Mouse (Mus musculus): ENCODE results near the gene Rps29. TPM values are rescaled to one million over a fixed set of nuclear protein-coding genes. Genes with fewer than 3 reads are reported as not detected.

Rps29 gene
- polyA plus RNA-seq, 1 experiment from 2014 or later: 1,118 TPM

DNA sequence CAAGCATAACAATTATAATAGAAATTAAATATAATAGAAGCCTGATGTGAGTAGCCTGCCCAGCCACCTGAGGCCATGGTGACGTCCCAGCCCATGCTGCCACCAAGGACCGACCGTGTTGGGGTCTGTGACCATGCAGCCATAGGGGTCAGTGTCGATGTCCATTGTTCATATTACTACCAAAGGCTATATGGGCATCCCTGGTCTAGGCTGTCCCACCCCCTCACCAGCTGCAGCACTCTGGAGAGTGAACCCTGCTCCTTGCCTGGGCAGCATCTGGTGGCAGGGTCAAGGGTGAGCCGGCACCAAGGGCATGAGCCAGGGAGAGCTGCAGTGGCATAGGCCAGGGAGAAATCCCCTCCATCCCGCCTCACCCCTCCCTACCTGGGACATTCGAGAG, 19.1 kb downstream of the Rps29 start:
- H3K9me3 ChIP-seq: no peaks in the 10 kb centered on the region
- no peaks in the 10 kb centered on the region for H3K4me1 ChIP-seq
- no peaks in the 10 kb centered on the region for H3K27me3 ChIP-seq (ENCODE audit: insufficient read depth, poor library complexity, severe bottlenecking)
- no peak for DNase-seq (ENCODE audit: low spot score)
- 80% methylated on average over 7 of the region's 7 CpGs for WGBS
- no peaks in the 10 kb centered on the region for H3K36me3 ChIP-seq
- no peak overlapping the region for H3K27ac ChIP-seq
- no peak overlapping the region for H3K4me3 ChIP-seq

DNA sequence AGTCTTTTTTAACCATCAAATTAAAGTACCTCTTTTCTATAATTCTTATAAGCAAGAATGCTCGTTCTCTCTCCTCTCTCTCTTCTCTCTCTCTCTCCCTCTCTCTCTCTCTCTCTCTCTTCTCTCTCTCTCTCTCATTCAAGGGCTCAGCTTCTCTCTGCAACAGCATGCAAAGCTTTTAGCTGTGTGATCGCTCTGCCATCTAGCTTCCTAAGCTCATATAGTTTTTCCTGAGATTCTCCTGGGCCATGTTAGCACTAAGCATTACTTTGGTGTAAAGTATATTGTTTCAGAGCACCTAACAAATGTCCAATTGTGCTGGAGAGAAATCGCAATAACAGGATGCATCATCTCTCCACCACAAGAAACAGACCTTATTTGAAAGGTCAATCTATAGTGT, 19.8 kb downstream of the Rps29 start:
- H3K4me3 ChIP-seq: no peak overlapping the region
- H3K9me3 ChIP-seq: no peaks in the 10 kb centered on the region
- no peaks in the 10 kb centered on the region for H3K4me1 ChIP-seq
- no peak overlapping the region for H3K27ac ChIP-seq
- H3K27me3 ChIP-seq (ENCODE audit: insufficient read depth, poor library complexity, severe bottlenecking): no peaks in the 10 kb centered on the region
- no peak for DNase-seq (ENCODE audit: low spot score)
- H3K36me3 ChIP-seq: no peaks in the 10 kb centered on the region
- 77% methylated on average over 3 of the region's 3 CpGs for WGBS

DNA sequence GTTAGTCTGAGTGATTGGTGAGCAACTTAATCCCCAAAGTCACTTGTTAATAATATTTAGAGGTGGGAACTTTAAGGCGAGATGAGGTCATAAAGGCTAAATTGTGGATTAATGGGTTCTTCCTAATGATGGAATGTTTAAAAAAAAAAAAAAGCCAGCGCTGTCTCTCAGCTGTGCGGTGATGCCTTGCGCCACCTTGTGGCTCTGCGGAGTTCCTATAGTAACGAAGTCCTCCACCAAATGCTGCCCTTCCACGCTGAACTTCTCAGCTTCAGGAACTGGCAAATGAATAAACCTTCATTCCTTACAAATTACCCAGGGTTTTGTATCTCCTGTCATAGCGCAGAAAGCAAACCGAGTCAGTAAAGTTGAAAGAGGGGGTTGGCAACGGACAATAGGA, 27.0 kb downstream of the Rps29 start:
- Histone ChIP-seq H3K27ac (no peak overlapping the region), H3K36me3 (no peaks in the 10 kb centered on the region), H3K27me3 (ENCODE audit: insufficient read depth, poor library complexity, severe bottlenecking) (no peaks in the 10 kb centered on the region), H3K4me3 (no peak overlapping the region), H3K4me1 (peaks cover 5% of the 10 kb centered on the region; the same call in 1 of the 2 replicates), H3K9me3 (no peaks in the 10 kb centered on the region)
- DNase-seq (ENCODE audit: low spot score): no peak
- 13% methylated on average over 10 of the region's 10 CpGs for WGBS

DNA sequence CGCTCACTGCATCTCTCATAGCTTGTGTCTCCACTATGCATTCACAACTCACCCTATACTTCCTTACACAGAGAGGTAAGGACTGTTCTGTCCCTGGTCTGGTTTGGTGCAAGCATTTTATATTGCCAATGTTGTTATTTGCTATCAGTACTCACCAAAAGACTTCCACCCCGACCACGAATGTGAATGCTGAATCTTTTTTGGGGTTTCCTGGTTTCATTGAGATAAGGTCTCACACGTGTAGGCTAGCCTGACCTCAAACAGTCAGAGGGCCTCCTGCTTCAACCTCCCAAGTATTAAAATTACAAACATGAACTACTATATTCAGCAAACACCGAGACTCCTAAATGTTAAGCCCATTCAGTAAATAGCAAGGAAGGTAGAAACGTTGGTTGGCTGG, 27.7 kb downstream of the Rps29 start:
- Histone ChIP-seq H3K27me3 (ENCODE audit: insufficient read depth, poor library complexity, severe bottlenecking) (no peaks in the 10 kb centered on the region), H3K36me3 (no peaks in the 10 kb centered on the region), H3K4me3 (no peak overlapping the region), H3K9me3 (no peaks in the 10 kb centered on the region), H3K4me1 (peaks cover 5% of the 10 kb centered on the region; the same call in 1 of the 2 replicates), H3K27ac (no peak overlapping the region)
- no peak for DNase-seq (ENCODE audit: low spot score)
- 76% methylated on average over 6 of the region's 6 CpGs for WGBS

DNA sequence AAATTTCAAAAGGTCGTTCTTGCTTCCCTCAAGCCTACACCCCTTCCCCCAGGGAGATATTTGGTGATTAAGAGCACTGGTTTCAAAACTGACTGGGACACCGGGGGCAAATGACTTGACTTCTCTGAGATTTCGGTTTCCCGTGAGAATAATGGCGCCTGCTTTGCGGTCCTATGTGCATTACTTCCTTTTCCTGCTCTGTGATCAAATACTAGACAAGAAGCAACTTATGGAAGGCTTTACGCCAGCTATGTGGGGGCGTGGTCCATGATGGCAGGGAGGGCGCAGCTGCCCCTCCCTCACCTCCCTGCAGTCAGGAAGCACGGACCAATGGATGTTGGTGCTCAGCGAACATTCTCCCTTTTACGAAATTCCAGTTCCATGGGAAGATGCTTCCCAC, 28.5 kb downstream of the Rps29 start:
- Histone ChIP-seq H3K9me3 (no peaks in the 10 kb centered on the region), H3K27ac (no peak overlapping the region), H3K27me3 (ENCODE audit: insufficient read depth, poor library complexity, severe bottlenecking) (no peaks in the 10 kb centered on the region), H3K4me1 (peaks cover 5% of the 10 kb centered on the region; the same call in 1 of the 2 replicates), H3K4me3 (peak overlapping the region; percentile 40), H3K36me3 (no peaks in the 10 kb centered on the region)
- DNase-seq (ENCODE audit: low spot score): no peak
- 60% methylated on average over 12 of the region's 12 CpGs for WGBS

DNA sequence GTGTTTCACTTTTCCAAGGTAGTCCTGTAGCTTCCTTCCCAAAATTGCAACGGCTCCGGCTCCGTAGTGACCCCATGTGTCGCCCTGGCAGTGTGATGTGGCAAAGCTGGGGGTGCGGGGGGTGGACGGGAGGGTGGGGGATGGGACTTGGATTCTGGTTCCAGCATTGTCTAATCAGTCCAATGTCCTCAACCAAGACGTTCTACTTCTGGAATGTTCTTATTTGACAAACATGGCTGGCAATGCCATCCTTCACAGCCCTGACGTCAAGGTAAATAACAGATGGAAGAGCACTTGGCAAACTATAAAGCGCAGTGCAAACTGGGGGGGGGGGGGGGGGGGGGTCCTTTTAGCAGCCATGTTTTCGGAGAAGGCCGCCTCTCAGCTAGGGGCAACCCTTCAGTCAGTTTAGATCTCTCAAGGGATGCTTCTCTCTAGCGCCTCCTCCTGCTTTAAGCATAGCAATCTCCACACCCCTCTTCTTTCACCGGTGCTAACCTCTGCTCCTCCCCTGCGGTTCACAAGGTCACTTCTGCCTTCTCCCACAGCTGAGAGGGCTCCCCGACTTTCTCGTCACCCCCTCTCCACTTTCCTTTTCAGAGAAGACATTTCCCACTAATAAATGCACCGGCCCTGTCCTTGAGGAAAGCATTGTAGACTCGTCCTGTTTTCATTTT, 29.2 kb downstream of the Rps29 start:
- 36% methylated on average over 18 of the region's 18 CpGs for WGBS
- Histone ChIP-seq H3K9me3 (no peaks in the 10 kb centered on the region), H3K27ac (0 out of 2 replicates have a peak overlapping the region, but pooled peaks have one; percentile 17), H3K27me3 (ENCODE audit: insufficient read depth, poor library complexity, severe bottlenecking) (no peaks in the 10 kb centered on the region), H3K36me3 (no peaks in the 10 kb centered on the region), H3K4me3 (peak overlapping the region; percentile 40), H3K4me1 (peaks cover 5% of the 10 kb centered on the region; the same call in 1 of the 2 replicates)
- DNase-seq (ENCODE audit: low spot score): no peak

DNA sequence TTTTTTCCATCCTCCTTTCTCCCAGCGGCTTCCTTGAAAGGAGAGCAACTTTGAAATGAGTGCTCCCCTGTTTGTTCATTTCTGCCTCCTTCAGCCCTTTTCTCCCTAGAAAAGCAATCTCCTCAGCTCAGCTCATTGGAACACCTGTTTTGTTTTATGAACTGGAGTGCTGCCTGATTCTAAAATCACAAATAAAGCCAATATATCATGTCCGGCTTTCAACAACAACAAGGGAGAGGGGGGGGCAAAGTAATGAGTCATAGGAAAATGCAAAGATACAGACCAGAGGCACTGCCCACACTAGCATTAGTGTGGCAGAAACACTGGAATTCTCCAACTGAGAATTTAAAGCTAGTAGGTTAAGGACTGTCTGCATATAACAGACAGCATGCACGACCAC, 31.4 kb downstream of the Rps29 start:
- 77% methylated on average over 3 of the region's 3 CpGs for WGBS

DNA sequence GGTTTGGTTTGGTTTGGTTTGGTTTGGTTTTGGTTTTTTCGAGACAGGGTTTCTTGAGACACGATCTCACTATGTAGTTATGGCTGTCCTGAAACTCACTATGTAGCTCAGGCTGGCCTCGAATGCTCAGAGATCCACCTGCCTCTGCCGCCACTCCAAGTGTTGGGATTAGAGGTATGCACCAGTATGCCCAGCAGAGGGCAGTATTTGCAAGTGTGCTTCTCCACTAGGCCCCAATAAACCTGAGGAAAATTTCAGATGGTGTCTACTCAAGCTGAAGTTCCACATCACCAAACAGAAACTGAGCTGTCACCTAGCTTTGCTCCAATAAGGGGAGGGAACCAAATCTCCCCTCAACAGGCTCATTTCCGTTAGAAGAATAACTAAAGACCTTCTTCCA, 31.8 kb downstream of the Rps29 start:
- Histone ChIP-seq H3K27me3 (ENCODE audit: insufficient read depth, poor library complexity, severe bottlenecking) (no peaks in the 10 kb centered on the region), H3K36me3 (no peaks in the 10 kb centered on the region), H3K4me1 (peaks cover 5% of the 10 kb centered on the region; the same call in 1 of the 2 replicates), H3K4me3 (no peak overlapping the region), H3K27ac (no peak overlapping the region), H3K9me3 (no peaks in the 10 kb centered on the region)
- 77% methylated on average over 5 of the region's 5 CpGs for WGBS
- no peak for DNase-seq (ENCODE audit: low spot score)

More for the DNA sequence above, 31.4 kb downstream of the Rps29 start:
- Histone ChIP-seq H3K27ac (no peak overlapping the region), H3K9me3 (no peaks in the 10 kb centered on the region), H3K4me3 (no peak overlapping the region), H3K4me1 (peaks cover 5% of the 10 kb centered on the region; the same call in 1 of the 2 replicates), H3K27me3 (ENCODE audit: insufficient read depth, poor library complexity, severe bottlenecking) (no peaks in the 10 kb centered on the region), H3K36me3 (no peaks in the 10 kb centered on the region)
- DNase-seq (ENCODE audit: low spot score): no peak

DNA sequence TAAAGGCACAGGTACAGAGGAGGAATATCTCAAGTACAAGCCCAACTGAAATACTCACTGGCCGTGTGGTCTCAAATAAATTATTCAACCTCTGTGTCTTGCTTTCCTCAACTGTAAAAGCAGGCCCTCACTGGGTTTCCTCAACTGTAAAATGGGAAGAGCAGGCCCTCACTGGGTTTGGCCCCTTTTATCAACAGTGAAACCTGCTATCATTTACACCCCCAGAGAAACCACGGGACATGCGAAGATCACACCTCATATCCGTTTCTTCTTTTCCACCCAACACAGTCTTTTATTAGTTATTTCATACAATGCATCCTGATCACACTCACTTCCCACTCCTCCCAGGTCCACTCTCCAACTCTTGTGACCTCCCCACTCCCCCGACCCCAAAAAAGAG, 33.9 kb downstream of the Rps29 start:
- no peak overlapping the region for H3K27ac ChIP-seq
- H3K4me1 ChIP-seq: peaks cover 2% of the 10 kb centered on the region; the same call in 1 of the 2 replicates
- H3K27me3 ChIP-seq (ENCODE audit: insufficient read depth, poor library complexity, severe bottlenecking): no peaks in the 10 kb centered on the region
- H3K36me3 ChIP-seq: no peaks in the 10 kb centered on the region
- H3K9me3 ChIP-seq: no peaks in the 10 kb centered on the region
- no peak overlapping the region for H3K4me3 ChIP-seq
- 84% methylated on average over 5 of the region's 5 CpGs for WGBS
- DNase-seq (ENCODE audit: low spot score): no peak

DNA sequence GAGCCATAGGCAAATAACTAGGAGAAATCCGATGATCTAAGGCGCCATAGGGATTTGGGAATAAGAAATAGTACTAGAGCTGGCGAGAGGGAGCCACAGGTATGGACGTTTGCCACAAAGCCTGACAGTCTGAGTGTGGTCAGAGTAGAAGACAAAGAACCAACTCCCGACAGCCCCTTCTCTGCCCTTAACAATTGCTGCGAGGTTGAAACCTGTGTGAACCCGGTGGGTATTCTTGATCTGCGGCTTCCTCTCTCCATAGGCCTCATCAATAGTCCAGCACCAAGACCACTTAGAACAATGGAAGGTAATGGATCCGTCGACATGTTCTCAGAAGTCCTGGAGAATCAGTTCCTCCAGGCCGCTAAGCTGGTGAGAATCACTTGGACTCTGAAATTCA, 36.2 kb downstream of the Rps29 start:
- no peak overlapping the region for H3K27ac ChIP-seq
- no peak overlapping the region for H3K4me3 ChIP-seq
- no peaks in the 10 kb centered on the region for H3K27me3 ChIP-seq (ENCODE audit: insufficient read depth, poor library complexity, severe bottlenecking)
- no peaks in the 10 kb centered on the region for H3K36me3 ChIP-seq
- no peaks in the 10 kb centered on the region for H3K4me1 ChIP-seq
- WGBS: 83% methylated on average over 11 of the region's 11 CpGs
- H3K9me3 ChIP-seq: no peaks in the 10 kb centered on the region
- no peak for DNase-seq (ENCODE audit: low spot score)

DNA sequence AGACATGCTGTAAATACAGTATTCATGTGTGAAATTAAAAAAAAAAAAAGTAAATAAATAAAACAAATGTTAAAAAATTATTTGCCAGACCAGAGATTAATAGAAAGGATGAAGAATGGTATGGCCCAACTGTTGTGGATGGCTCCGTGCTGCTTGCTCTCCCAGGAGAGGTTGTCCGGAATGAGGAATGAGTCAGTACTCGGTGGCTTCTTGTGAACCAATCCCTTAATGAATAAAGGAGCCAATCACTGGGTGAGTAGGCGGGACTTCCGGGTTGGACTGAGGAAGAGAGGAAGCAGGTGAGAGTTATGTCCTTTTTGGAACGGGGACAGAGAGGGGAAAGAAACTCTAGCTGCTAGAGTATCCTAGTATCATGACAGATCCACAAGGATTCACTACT, 39.1 kb downstream of the Rps29 start:
- DNase-seq (ENCODE audit: low spot score): no peak

More for the DNA sequence above, 39.1 kb downstream of the Rps29 start:
- H3K27me3 ChIP-seq (ENCODE audit: insufficient read depth, poor library complexity, severe bottlenecking): no peaks in the 10 kb centered on the region
- no peak overlapping the region for H3K4me3 ChIP-seq
- H3K4me1 ChIP-seq: no peaks in the 10 kb centered on the region
- H3K9me3 ChIP-seq: no peaks in the 10 kb centered on the region
- no peaks in the 10 kb centered on the region for H3K36me3 ChIP-seq
- WGBS: 88% methylated on average over 6 of the region's 6 CpGs
- H3K27ac ChIP-seq: no peak overlapping the region
